Mouse (Mus musculus) heart, embryonic 16.5 days (tissue): ENCODE data around the gene Mpz. TPM values are rescaled to one million over a fixed set of nuclear protein-coding genes. Genes with fewer than 3 reads are reported as not detected.

ENCODE experiments used
- ATAC-seq: fragments of 200-750 bp; cut with Nextera tagmentation; replicated peaks from 2 replicates; pipeline ENCODE4 v1.8.0; 2017; ENCODE audit warnings: moderate number of reproducible peaks; ENCODE audit not compliant: insufficient read depth, low FRiP score; ENCODE audit errors: extremely low read depth
- H3K27ac ChIP-seq: fragments of 300-500 bp; sonication (generic); 2 replicates; pipeline ENCODE4 v1.5.1; 2014; ENCODE audit warnings: mild to moderate bottlenecking, low read length, control low read depth, moderate library complexity
- H3K27me3 ChIP-seq: fragments of 300-500 bp; sonication (generic); 2 replicates; pipeline ENCODE4 v1.6.1; 2014; ENCODE audit warnings: low read length, mixed read lengths; ENCODE audit not compliant: control insufficient read depth, insufficient read depth
- H3K36me3 ChIP-seq: fragments of 300-500 bp; sonication (generic); 2 replicates; pipeline ENCODE4 v1.6.1; 2014; ENCODE audit not compliant: control insufficient read depth, insufficient read depth
- H3K4me1 ChIP-seq: fragments of 300-500 bp; sonication (generic); 2 replicates; pipeline ENCODE4 v1.6.1; 2014; ENCODE audit warnings: low read length, mixed read lengths; ENCODE audit not compliant: control insufficient read depth, insufficient read depth
- H3K4me2 ChIP-seq: fragments of 300-500 bp; sonication (generic); 2 replicates; pipeline ENCODE4 v1.6.1; 2014; ENCODE audit warnings: low read depth, mild to moderate bottlenecking, control low read depth, low read length
- H3K4me3 ChIP-seq: fragments of 300-500 bp; sonication (generic); 2 replicates; pipeline ENCODE4 v1.5.1; 2014; ENCODE audit warnings: mild to moderate bottlenecking, control low read depth, low read length
- H3K9ac ChIP-seq: fragments of 300-500 bp; sonication (generic); 2 replicates; pipeline ENCODE4 v1.6.1; 2014; ENCODE audit warnings: low read length, control low read depth
- H3K9me3 ChIP-seq: fragments of 300-500 bp; sonication (generic); replicated peaks from 2 replicates; pipeline ENCODE4 v1.6.1; 2016; ENCODE audit warnings: low read length; ENCODE audit not compliant: control insufficient read depth
- WGBS: fragments of 180-500 bp; shearing (Covaris S2); extraction: QIAGEN DNeasy Blood & Tissue Kit; methylation state at CpG from one replicate; pipeline ENCODE4 v1.1.7; 2014; 5-methylcytosine and 5-hydroxymethylcytosine counted together
- polyA plus RNA-seq: library from polyadenylated mRNA; unstranded; fragments of >200 nt; fragmentation: Nextera tagmentation; extraction: Ambion mirVana; gene quantifications from 2 replicates; pipeline ENCODE4 v1.2.1, GENCODE M21; 2015

Gene Mpz
- polyA plus RNA-seq, 1 experiment from 2014 or later = 1.1 TPM

- Histone ChIP-seq H3K9me3 (no peaks in the 10 kb centered on the region), H3K27ac (peak overlapping the region; percentile 96), H3K27me3 (0 out of 2 replicates have a peak, but pooled peaks cover 2% of the 10 kb centered on the region), H3K4me3 (peak overlapping the region; percentile 6; the same call in 1 of the 2 replicates), H3K4me2 (peak overlapping the region; percentile 42), H3K4me1 (peaks cover 50% of the 10 kb centered on the region), H3K36me3 (no peaks in the 10 kb centered on the region), H3K9ac (peak overlapping the region; percentile 63)
- ATAC-seq = peak; percentile 87
- 45% methylated on average over 14 of the region's 14 CpGs for WGBS
Observed at GRCm38 (mm10) chr1:171189476-171190114, 39.1 kb downstream of the Mpz start.

DNA sequence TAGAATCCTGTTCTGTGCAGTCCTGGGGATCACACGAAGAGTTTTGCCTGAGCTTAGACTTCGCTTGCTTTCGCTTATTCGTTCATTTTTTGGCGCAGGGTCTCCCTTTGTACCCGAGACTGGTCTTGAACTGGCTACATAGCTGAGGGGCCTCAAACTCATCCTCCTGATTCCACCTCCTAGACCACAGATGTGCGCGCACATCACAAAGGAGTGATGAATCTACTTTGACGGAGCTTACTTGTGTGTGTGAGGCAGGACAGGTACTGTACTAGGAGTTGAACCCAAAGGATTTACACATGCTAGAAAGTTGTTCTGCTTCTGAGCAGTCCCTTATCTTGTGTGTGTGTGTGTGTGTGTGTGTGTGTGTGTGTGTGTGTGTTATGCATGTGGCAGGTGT, 40.3 kb downstream of the Mpz start:
- Histone ChIP-seq H3K9me3 (no peaks in the 10 kb centered on the region), H3K36me3 (no peaks in the 10 kb centered on the region), H3K27ac (peak overlapping the region; percentile 96; the same call in 1 of the 2 replicates), H3K4me2 (no peak overlapping the region), H3K4me3 (no peak overlapping the region), H3K27me3 (peaks cover 8% of the 10 kb centered on the region), H3K9ac (no peak overlapping the region), H3K4me1 (peaks cover 57% of the 10 kb centered on the region)
- WGBS = 94% methylated on average over 9 of the region's 9 CpGs
- ATAC-seq = no peak

GRCm38 (mm10) chr1:171192283-171192682, 41.8 kb downstream of the Mpz start:
- H3K27me3 ChIP-seq = peaks cover 8% of the 10 kb centered on the region

GRCm38 (mm10) chr1:171193093-171193840, 42.8 kb downstream of the Mpz start:
- ATAC-seq = no peak
- Histone ChIP-seq H3K4me3 (peak overlapping the region; percentile 19), H3K9me3 (no peaks in the 10 kb centered on the region), H3K9ac (peak overlapping the region; percentile 59), H3K4me1 (peaks cover 48% of the 10 kb centered on the region), H3K27me3 (peaks cover 8% of the 10 kb centered on the region), H3K27ac (no peak overlapping the region), H3K4me2 (peak overlapping the region; percentile 54), H3K36me3 (no peaks in the 10 kb centered on the region)
- WGBS = 11% methylated on average over 18 of the region's 18 CpGs

More at GRCm38 (mm10) chr1:171192283-171192682, 41.8 kb downstream of the Mpz start:
- Histone ChIP-seq H3K36me3 (no peaks in the 10 kb centered on the region), H3K9ac (no peak overlapping the region), H3K9me3 (no peaks in the 10 kb centered on the region), H3K4me1 (peaks cover 50% of the 10 kb centered on the region), H3K27ac (no peak overlapping the region), H3K4me3 (no peak overlapping the region), H3K4me2 (no peak overlapping the region)
- WGBS = 50% methylated on average over 10 of the region's 10 CpGs
- no peak for ATAC-seq

DNA sequence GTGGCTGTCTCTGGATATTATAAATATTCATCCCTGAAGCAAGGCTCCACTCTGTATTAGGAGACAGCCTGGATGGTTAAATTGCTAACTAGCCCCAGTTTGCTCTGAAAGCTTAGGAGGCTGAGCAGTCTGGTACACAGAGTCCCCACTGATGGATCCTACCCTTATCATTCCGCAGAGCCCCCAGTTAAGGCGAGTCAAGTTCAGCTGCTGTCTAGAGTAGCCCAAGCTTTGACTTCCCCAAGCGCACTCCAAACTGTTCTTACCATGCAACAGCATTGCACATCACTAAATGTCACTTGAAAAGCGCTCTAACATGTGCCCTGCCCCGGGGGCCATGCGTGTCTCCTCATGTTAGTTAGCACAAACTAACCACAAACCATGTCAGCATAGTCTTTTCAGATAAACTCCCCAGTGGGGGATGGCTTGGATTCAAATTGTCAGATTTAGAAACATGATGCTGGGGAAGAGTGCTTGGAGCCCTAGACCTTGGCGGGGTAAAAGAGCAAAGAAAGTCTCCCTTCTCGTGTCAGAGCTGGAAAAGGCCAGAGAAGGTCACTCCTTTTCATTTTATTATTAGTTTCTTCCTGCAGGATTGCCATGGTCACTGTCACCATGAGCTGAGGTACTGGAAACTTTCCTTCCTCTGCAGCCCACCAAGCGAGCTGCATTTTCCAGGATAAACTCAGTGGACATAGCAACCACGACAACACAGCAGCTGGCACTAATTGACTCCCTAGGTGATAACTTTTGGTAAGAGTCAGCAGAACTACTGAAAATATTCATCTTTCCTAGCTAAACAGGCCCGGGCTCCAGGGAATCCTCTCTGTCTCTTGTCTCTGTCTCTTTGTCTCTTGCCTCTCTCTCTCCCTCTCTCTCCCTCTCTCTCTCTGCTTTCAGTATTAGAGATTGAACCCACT, 43.7 kb downstream of the Mpz start:
- Histone ChIP-seq H3K4me1 (peaks cover 40% of the 10 kb centered on the region), H3K9me3 (no peaks in the 10 kb centered on the region), H3K4me2 (peak overlapping the region; percentile 96), H3K36me3 (no peaks in the 10 kb centered on the region), H3K9ac (peak overlapping the region; percentile 59; the same call in 1 of the 2 replicates), H3K4me3 (peak overlapping the region; percentile 69; the same call in 1 of the 2 replicates), H3K27ac (no peak overlapping the region), H3K27me3 (peaks cover 8% of the 10 kb centered on the region)
- WGBS = 48% methylated on average over 11 of the region's 11 CpGs
- ATAC-seq = no peak

GRCm38 (mm10) chr1:171195046-171195822, 44.7 kb downstream of the Mpz start:
- Histone ChIP-seq H3K27ac (no peak overlapping the region), H3K9ac (peak overlapping the region; percentile 83), H3K4me3 (peak overlapping the region; percentile 69), H3K27me3 (peaks cover 8% of the 10 kb centered on the region), H3K9me3 (no peaks in the 10 kb centered on the region), H3K36me3 (no peaks in the 10 kb centered on the region), H3K4me2 (peak overlapping the region; percentile 96), H3K4me1 (peaks cover 32% of the 10 kb centered on the region)
- WGBS = 8% methylated on average over 20 of the region's 20 CpGs
- ATAC-seq = no peak

- H3K9me3 ChIP-seq = no peaks in the 10 kb centered on the region
- ATAC-seq = peak; percentile 89
- H3K36me3 ChIP-seq = no peaks in the 10 kb centered on the region
- whole genome bisulfite sequencing = 2% methylated on average over 33 of the region's 33 CpGs
- peak within 1 kb of the TSS; percentile 69 for H3K4me3 ChIP-seq
- H3K27ac ChIP-seq = peak within 1 kb of the TSS; percentile 30; the same call in 1 of the 2 replicates
- H3K27me3 ChIP-seq = peaks cover 8% of the 10 kb centered on the region
- peak within 1 kb of the TSS; percentile 83 for H3K9ac ChIP-seq
- H3K4me2 ChIP-seq = peak within 1 kb of the TSS; percentile 96
- peaks cover 32% of the 10 kb centered on the region for H3K4me1 ChIP-seq
Observed at GRCm38 (mm10) chr1:171195887-171196397, 45.4 kb downstream of the Mpz start, which contains the start of gene Pcp4l1. Pcp4l1 (minus strand) TSS chr1:171196268.

GRCm38 (mm10) chr1:171199532-171199931, 49.0 kb downstream of the Mpz start:
- ATAC-seq = no peak
- peaks cover 9% of the 10 kb centered on the region for H3K4me1 ChIP-seq

More at GRCm38 (mm10) chr1:171199532-171199931, 49.0 kb downstream of the Mpz start:
- no peak overlapping the region for H3K4me3 ChIP-seq
- no peaks in the 10 kb centered on the region for H3K36me3 ChIP-seq
- WGBS = 37% methylated on average over 1 of the region's 1 CpGs
- H3K9me3 ChIP-seq = no peaks in the 10 kb centered on the region
- no peak overlapping the region for H3K27ac ChIP-seq
- H3K27me3 ChIP-seq = peaks cover 6% of the 10 kb centered on the region
- no peak overlapping the region for H3K4me2 ChIP-seq
- H3K9ac ChIP-seq = no peak overlapping the region
